Comparison of ENCODE assay signal across 11 mouse cellular contexts in the genomic region with DNA sequence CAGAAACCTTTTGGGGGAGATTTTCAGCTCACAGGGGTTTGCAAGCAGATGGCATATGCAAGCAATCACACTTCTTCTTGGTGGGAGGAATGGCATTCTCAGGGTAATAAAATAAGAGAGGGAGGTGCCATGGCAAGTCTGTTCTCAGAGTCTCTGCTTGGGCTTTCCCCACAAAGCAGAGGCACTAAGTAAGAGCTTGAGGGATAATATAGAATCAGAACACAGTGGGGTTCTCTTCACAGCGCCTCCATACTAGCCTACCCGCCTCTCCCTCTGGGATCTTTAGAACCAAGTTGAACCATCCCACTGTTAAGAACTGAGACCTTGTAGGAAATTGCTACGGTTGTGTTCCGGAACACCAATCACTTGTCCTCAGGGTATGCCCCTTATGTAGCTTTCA.
"Had no signal": no experiment of that assay in that cellular context is flagged by ENCODE, and none has a peak within 500 bp of the region (broad histone marks: within the 10 kb centered on the region; RNA-seq: fewer than 3 reads in every experiment).

No protein-coding gene starts in this region.

- DNase-seq: liver, postnatal 0 days; lung, adult 2 months; lung, postnatal 14 days; lung, postnatal 36 days; right cerebral cortex, postnatal 14 days; thymus, adult 18-20 months; thymus, postnatal 14 days; thymus, postnatal 36 days had no signal

- ATAC-seq: liver, postnatal 0 days; lung, postnatal 0 days; midbrain, embryonic 13.5 days; midbrain, embryonic 15.5 days had no signal
